Mouse (Mus musculus) mature B cell (primary cell): ENCODE results near the gene Pfn3.

Experiments
- in situ Hi-C: fragments of 300-500 bp; cut with MboI; formaldehyde crosslinking; loops from 2 replicates; pipeline ENCODE4 v1.14.3; 2019

The Pfn3 gene

DNA sequence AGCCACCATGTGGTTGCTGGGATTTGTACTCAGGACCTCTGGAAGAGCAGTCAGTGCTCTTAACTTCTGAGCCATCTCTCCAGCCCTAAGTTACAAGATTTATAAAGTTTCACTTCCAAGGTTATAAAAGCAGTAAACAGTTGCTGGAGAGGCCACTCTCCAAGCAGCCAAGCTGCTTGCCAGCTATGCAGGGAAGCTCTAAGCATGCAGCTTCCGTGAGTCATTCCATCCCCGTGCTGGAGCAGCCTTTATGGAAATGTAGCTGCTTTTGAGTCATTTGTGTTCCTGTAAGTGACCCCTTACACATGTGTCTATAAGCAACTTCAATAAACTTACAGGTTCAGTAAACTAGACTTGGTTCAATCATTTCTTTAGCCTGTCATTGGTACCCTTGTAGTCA is 15.5 kb upstream of the Pfn3 start:
- in situ Hi-C loops, result no loop called here

GRCm38 (mm10) chr13:55429226-55429888 is 14.3 kb upstream of the Pfn3 start:
- in situ Hi-C loops, result loop anchor here (5.0 kb wide), 1 partner anchor 38 kb away; no protein-coding TSS in a partner anchor

DNA sequence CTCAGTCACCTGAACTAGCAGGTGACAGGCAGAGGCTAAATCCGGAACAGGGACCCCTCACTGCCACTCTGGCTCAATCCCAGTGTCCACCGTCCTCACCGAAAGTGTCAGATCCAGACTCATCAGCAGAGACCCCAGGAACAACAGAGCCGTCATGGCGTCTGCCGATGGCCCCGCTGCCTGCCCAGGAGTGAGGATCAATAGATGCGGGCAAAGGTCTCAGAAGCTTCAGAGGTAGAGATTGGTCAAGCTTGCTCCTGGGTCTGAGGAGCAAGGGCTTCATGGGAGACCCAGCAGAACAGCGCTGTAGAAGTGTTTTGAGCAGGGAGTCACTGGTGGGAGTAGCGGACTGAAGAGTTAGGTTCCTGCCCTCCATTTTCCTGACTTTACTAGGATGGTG is 11.6 kb upstream of the Pfn3 start, which contains the start of gene F12:
TSS of gene F12 (minus strand) at position 181 of the 400 bp plus-strand sequence.
- in situ Hi-C loops, result loop anchor here (5.0 kb wide), 1 partner anchor 41 kb away; no protein-coding TSS in a partner anchor

- in situ Hi-C loops, result no loop called here
Measured at GRCm38 (mm10) chr13:55420933-55421800, 6.1 kb upstream of the Pfn3 start.

- in situ Hi-C loops, result no loop called here
Measured at GRCm38 (mm10) chr13:55420018-55420932, 5.2 kb upstream of the Pfn3 start.

- in situ Hi-C loops, result no loop called here
Measured at GRCm38 (mm10) chr13:55419142-55419541, 4.1 kb upstream of the Pfn3 start.

- in situ Hi-C loops, result no loop called here
Measured at GRCm38 (mm10) chr13:55418004-55418403, 3.0 kb upstream of the Pfn3 start.

GRCm38 (mm10) chr13:55413333-55413732 is 1.7 kb downstream of the Pfn3 start:
- in situ Hi-C loops, result no loop called here

GRCm38 (mm10) chr13:55412643-55413307 is 2.3 kb downstream of the Pfn3 start:
- in situ Hi-C loops, result no loop called here

- in situ Hi-C loops, result no loop called here
Measured at GRCm38 (mm10) chr13:55411826-55412225, 3.2 kb downstream of the Pfn3 start.

DNA sequence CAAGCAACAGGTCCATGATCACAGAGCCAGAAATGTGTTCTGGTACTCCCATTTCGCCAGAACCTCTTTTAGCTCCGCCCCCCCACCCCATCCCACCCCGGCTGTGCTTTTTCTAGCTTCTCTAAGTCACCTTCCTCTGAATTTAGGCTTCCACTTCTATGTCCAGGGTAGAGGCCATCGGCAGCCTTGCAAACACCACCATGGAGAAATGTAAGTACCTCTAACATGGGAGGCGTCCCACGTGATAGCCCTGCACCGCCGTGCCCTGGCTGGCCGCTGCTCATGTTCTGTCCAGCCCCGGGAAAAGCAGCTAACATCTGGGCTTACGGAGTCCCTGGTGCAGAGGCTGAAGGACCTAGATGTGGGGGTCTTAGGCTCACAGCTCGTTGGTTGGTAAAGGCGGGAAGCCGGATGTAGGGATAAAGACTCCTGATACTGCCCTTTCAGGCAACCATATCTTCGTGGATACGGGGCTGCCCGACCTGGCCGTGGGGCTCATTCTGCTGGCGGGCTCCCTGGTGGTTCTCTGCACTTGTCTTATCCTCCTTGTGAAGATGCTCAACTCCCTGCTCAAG is 6.4 kb downstream of the Pfn3 start:
- in situ Hi-C loops, result loop anchor here (5.0 kb wide), 1 partner anchor 114 kb away; no protein-coding TSS in a partner anchor

DNA sequence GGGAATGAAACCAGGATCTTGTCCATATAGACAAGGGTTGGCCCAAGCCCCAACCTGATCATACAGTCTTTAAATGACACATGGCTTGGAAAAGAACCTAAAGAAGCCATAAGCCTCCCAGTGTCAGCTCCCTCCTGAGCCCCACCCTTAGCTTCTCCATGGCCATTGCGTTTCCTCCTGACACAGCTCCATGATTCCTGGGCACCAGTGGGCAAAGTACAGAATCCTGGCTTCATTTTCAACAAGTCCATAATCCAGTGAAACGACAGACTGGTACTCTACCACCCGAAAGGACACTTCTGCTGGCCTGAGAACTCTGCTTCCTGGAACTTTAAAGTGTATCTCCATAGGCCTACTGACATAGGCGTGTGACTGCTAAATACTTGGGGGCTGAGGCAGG is 7.7 kb downstream of the Pfn3 start:
- in situ Hi-C loops, result loop anchor here (5.0 kb wide), 1 partner anchor 115 kb away; no protein-coding TSS in a partner anchor

DNA sequence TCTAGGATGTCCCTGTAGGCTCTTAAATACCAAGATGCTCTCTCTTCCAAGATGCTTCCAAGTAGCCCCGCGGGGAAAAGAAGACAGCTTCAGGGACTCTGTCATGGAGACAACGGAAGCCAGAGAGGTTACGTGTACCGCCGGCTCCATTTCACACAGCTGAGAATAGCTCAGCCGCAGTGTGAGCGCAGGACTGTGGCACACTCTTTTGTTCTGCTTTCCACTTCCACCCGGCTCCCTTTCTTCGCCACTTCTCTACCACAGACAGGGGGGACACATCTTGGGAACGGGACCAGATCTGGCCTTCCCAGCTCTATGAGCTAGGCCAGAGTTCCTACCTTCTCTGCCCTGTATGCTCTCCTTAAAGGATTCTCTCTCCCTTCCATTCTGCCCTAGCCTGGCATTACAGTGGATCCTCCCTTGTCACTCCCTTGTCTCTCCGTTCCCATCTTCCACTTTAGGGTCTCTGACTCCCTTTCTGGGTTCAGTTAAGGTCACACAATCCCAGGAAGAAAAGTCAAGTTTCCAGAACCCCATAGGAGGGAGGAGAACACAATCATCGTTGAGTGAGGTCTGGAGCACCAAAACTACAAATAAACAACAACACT is 9.1 kb downstream of the Pfn3 start:
- in situ Hi-C loops, result loop anchor here (5.0 kb wide), 1 partner anchor 116 kb away; no protein-coding TSS in a partner anchor

- in situ Hi-C loops, result loop anchor here (5.0 kb wide), 1 partner anchor 117 kb away; no protein-coding TSS in a partner anchor
Measured at GRCm38 (mm10) chr13:55404853-55405782, 9.9 kb downstream of the Pfn3 start.

- in situ Hi-C loops, result no loop called here
Measured at GRCm38 (mm10) chr13:55403935-55404852, 10.8 kb downstream of the Pfn3 start.

- in situ Hi-C loops, result no loop called here
Measured at GRCm38 (mm10) chr13:55403266-55403665, 11.8 kb downstream of the Pfn3 start.

DNA sequence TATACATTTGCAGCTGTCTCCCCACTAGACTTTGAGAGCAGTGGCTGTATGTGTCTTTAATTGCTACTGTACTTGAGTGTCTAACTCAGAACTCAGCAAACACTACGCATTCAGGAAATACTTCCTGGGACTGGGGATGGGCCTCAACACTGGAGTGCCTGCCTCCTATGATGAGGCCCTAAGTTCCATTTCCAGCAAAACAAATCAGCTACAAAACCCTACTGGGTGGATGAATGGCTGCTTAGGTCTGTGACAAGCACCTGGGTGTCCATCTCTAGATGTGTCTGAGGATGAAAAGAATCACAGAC is 15.0 kb downstream of the Pfn3 start:
- in situ Hi-C loops, result no loop called here
